Mouse (Mus musculus) C2C12 (cell line): Measurements from ENCODE around the gene Cacna1b.

Source experiments
- CEBPB ChIP-seq: IDR thresholded peaks from one replicate; pipeline ENCODE4 v1.6.1; 2011; ENCODE audit warnings: low read depth, mild to moderate bottlenecking, control low read depth, moderate library complexity
- CTCF ChIP-seq: IDR thresholded peaks from one replicate; pipeline ENCODE4 v1.5.1; 2011; ENCODE audit not compliant: control insufficient read depth, insufficient read depth, insufficient read length
- MAX ChIP-seq: IDR thresholded peaks from one replicate; pipeline ENCODE4 v1.6.1; 2011; ENCODE audit warnings: mild to moderate bottlenecking, control low read depth
- MYOD1 ChIP-seq: IDR thresholded peaks from one replicate; pipeline ENCODE4 v1.6.1; 2011; ENCODE audit warnings: low read depth; ENCODE audit not compliant: control insufficient read depth, insufficient read length
- MYOG ChIP-seq: IDR thresholded peaks from one replicate; pipeline ENCODE4 v1.6.1; 2011; ENCODE audit not compliant: control insufficient read depth, insufficient read length; ENCODE audit errors: extremely low read depth
- USF1 ChIP-seq: IDR thresholded peaks from one replicate; pipeline ENCODE4 v1.6.1; 2011; ENCODE audit warnings: low read depth, mild to moderate bottlenecking, control low read depth, moderate library complexity

GRCm38 (mm10) chr2:24747878-24748277 is 15.1 kb downstream of the Cacna1b start:
- TF ChIP-seq CTCF = no peak
- no peak for TF ChIP-seq USF1
- TF ChIP-seq MAX = no peak
- TF ChIP-seq MYOD1 = no peak
- TF ChIP-seq MYOG = no peak
- no peak for TF ChIP-seq CEBPB
